Mouse (Mus musculus): Measurements from ENCODE around the gene Cd6.

GRCm38 (mm10) chr19:10752106-10752505 is 77.8 kb downstream of the Cd6 start:
- TF ChIP-seq CTCF (IDR thresholded peaks at IDR 0.05; ENCODE audit: low read depth) (no peak), EP300 (IDR thresholded peaks at IDR 0.05; ENCODE audit: low read depth) (no peak)
